Mouse (Mus musculus) CH12F3 (cell line): Measurements from ENCODE around the gene Ovca2.

Experiments used
- in situ Hi-C: fragments of 300-500 bp; cut with MboI; formaldehyde crosslinking; loops from 2 replicates; pipeline ENCODE4 v1.14.3; 2020; ENCODE audit warnings: low sequenced_read_pairs

Ovca2 gene

GRCm38 (mm10) chr11:75133391-75133790, 45.2 kb downstream of the Ovca2 start:
- in situ Hi-C loops, result no loop called here

- in situ Hi-C loops, result no loop called here
Observed at GRCm38 (mm10) chr11:75132278-75132677, 46.4 kb downstream of the Ovca2 start.

- in situ Hi-C loops, result no loop called here
Observed at GRCm38 (mm10) chr11:75131300-75131699, 47.3 kb downstream of the Ovca2 start.

GRCm38 (mm10) chr11:75129481-75129880, 49.2 kb downstream of the Ovca2 start:
- in situ Hi-C loops, result no loop called here

GRCm38 (mm10) chr11:75126384-75126783, 52.3 kb downstream of the Ovca2 start:
- in situ Hi-C loops, result no loop called here
